Mouse (Mus musculus): ENCODE data around the gene Slc43a2. TPM values are rescaled to one million over a fixed set of nuclear protein-coding genes. Genes with fewer than 3 reads are reported as not detected.

Gene Slc43a2
- total RNA-seq, 2 experiments from 2014 or later: 25.3 to 30.8 TPM

GRCm38 (mm10) chr11:75567346-75568114 is 36.0 kb downstream of the Slc43a2 start:
- intact Hi-C loops (cut with DNase I; ENCODE audit: low total_unique reads): no loop called here
- no peak for DNase-seq

DNA sequence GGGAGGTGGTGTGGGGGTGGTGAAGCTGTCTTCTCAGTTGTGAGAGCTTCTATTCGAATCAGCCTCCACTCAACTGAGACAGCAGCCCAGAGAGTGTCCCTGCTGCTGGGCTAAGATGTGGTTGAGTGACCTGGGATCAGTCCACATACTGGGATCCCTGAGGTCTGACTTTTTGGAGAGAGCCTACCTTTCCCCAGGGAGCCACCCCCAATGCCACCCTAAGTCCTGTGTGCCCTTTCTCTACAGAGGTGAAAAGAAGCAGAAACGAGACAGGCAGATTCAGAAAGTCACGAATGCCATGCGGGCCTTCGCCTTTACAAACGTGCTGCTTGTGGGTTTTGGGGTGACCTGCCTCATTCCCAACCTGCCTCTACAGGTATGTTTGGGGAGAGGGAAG is 36.6 kb downstream of the Slc43a2 start:
- intact Hi-C loops (cut with DNase I; ENCODE audit: low total_unique reads): no loop called here
- DNase-seq: no peak

- no peak for DNase-seq
- intact Hi-C loops (cut with DNase I; ENCODE audit: low total_unique reads): no loop called here
These were observed 37.5 kb downstream of the Slc43a2 start for GRCm38 (mm10) chr11:75568962-75569361.

GRCm38 (mm10) chr11:75570375-75571125 is 39.1 kb downstream of the Slc43a2 start:
- DNase-seq: no peak
- intact Hi-C loops (cut with DNase I; ENCODE audit: low total_unique reads): no loop called here

GRCm38 (mm10) chr11:75571126-75571990 is 39.9 kb downstream of the Slc43a2 start:
- peak; percentile 49 for DNase-seq
- intact Hi-C loops (cut with DNase I; ENCODE audit: low total_unique reads): no loop called here

- DNase-seq: no peak
- intact Hi-C loops (cut with DNase I; ENCODE audit: low total_unique reads): loop anchor here (2.0 kb wide), 1 partner anchor 36 kb away; no protein-coding TSS in a partner anchor
These were observed 40.9 kb downstream of the Slc43a2 start for GRCm38 (mm10) chr11:75572301-75572791.

DNA sequence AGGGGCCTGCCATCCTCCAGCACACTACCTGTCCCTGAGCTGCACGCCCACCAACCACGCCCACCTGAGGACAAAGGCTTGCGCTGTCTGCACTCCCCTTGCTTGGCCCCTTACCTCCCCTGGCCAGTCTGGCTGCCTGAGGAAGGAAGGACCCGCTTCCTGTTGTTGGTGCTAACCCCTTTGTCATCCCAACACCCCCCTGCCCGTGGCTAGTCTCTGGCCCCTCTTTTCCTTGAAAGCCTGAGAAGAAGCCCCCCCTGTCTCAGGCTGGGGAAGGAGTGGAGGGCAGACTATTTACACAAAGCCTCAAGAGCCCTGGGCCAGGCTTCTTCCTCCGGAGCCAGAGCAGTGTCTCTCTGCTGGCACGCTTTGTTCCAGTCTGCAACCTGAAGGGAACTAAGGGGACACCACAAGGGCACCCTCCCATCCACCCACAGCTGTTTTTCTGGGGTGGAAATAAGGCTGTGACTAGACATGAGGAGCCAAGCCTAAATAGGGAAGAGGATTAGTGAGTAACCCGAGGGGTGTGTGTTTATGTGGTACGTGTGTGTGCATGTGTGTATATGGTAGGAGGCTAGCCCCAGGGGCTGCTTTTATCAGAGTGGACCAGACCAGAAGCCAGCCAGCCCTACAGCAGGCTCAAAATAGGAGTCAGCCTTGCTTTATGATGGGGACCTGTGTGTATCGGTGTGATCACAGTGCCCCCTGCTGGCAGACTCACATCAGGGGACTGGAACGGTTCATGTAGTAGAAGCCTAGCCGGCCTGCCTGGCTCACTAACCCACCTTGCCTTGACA is 41.6 kb downstream of the Slc43a2 start:
- DNase-seq: peak; percentile 93
- intact Hi-C loops (cut with DNase I; ENCODE audit: low total_unique reads): loop anchor here (2.0 kb wide), 1 partner anchor 36 kb away; no protein-coding TSS in a partner anchor

- intact Hi-C loops (cut with DNase I; ENCODE audit: low total_unique reads): loop anchor here (2.0 kb wide), 1 partner anchor 46 kb away; no protein-coding TSS in a partner anchor
- DNase-seq: no peak
These were observed 43.1 kb downstream of the Slc43a2 start for GRCm38 (mm10) chr11:75574378-75575123.

DNA sequence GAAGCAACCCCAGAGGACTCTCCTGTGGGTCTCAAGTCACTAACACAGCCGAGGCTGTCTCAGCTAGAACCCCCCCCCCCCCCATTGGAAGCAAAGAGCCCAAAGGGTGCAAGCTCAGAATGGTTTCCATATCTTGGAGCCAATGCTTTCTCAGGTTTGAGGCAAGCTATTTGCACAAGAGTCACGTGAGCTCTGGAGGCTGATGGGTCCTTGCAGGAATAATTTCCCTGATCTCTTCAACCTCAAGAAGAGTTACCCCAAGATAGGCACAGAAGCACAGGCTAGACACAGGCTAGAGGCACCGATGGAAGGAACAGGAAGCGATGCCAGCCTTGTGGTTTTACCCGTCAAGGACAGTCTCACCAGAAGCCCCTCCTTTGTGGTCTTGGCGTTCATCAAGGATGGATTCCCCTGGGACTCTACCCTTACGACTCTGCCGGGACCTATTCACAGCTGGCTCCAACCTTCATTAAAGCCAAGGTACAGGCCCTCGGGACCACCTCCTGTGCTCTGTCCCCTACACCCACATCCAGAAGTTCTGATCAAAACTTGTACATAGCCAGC is 44.1 kb downstream of the Slc43a2 start:
- DNase-seq: no peak
- intact Hi-C loops (cut with DNase I; ENCODE audit: low total_unique reads): loop anchor here (2.0 kb wide), 1 partner anchor 47 kb away; no protein-coding TSS in a partner anchor

GRCm38 (mm10) chr11:75578609-75579008 is 47.1 kb downstream of the Slc43a2 start:
- no peak for DNase-seq
- intact Hi-C loops (cut with DNase I; ENCODE audit: low total_unique reads): no loop called here

DNA sequence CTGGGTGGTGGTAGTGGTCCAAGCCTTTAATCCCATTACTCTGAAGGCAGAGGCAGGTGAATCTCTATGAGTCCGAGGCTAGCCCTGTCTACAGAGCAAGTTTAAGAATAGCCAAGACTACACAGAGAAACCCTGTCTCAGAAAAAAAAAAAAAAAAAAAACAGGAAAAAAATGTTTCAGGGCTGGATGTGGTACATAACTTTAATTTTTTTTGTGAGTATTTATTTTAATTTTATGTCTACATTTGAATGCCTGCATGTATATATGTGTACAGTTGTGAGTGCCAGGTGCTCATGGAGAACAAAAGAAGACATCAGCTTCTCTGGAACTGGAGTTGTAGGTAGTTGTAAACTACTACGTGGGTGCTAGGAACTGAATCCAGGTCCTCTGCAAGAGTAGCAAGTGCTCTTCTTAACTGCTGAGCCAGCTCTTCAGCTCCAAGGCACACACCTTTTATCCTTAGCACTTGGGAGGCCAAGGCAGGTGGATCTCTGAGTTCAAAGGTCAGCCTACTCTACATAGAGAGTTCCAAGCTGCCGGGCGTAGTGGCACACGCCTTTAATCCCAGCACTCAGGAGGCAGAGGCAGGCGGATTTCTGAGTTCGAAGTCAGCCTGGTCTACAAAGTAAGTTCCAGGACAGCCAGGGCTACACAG is 50.1 kb downstream of the Slc43a2 start:
- no peak for DNase-seq
- intact Hi-C loops (cut with DNase I; ENCODE audit: low total_unique reads): no loop called here

- intact Hi-C loops (cut with DNase I; ENCODE audit: low total_unique reads): no loop called here
These were observed 52.0 kb downstream of the Slc43a2 start for GRCm38 (mm10) chr11:75583521-75583920.

GRCm38 (mm10) chr11:75585061-75585460 is 53.6 kb downstream of the Slc43a2 start:
- DNase-seq: no peak
- intact Hi-C loops (cut with DNase I; ENCODE audit: low total_unique reads): no loop called here

More at GRCm38 (mm10) chr11:75583521-75583920, 52.0 kb downstream of the Slc43a2 start:
- no peak for DNase-seq

DNA sequence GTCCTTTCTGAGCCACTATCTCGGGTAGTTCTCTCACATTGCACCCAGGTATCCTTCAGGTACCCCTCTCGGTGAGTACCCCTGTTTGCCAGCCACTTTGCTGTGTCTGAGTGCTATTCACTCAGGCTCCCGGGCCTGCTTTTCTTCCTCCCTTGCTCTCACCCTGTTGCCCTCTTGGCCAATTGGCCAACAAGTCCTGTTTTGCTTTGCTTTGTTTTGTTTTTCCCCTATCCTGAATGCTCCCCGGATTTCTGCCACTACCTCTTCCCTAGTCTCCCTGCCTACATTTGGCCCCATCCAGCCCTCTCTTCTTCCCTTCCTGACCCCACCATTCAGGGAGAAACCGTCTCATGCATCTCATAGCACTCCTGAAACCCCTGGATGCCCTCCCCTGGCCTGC is 54.5 kb downstream of the Slc43a2 start:
- intact Hi-C loops (cut with DNase I; ENCODE audit: low total_unique reads): no loop called here
- no peak for DNase-seq

DNA sequence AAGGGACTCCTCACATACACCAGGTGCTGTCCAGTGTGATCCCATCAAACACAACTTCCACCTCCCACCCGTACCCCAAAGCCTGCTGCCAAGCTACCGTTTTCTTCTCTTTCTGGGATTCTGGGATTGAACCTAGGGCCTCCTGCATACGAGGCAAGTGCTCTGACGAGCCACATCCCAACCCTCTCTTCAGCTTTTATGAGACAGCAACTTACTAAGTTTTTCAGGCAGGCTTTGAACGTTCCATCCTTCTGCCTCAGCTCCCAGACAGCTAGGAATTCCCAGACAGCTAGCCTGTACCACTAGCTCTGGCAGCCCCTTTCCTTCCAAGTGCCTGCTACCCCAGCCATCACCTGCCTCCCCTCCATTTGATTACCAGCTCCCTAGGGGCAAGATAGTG is 55.5 kb downstream of the Slc43a2 start:
- no peak for DNase-seq
- intact Hi-C loops (cut with DNase I; ENCODE audit: low total_unique reads): no loop called here

DNA sequence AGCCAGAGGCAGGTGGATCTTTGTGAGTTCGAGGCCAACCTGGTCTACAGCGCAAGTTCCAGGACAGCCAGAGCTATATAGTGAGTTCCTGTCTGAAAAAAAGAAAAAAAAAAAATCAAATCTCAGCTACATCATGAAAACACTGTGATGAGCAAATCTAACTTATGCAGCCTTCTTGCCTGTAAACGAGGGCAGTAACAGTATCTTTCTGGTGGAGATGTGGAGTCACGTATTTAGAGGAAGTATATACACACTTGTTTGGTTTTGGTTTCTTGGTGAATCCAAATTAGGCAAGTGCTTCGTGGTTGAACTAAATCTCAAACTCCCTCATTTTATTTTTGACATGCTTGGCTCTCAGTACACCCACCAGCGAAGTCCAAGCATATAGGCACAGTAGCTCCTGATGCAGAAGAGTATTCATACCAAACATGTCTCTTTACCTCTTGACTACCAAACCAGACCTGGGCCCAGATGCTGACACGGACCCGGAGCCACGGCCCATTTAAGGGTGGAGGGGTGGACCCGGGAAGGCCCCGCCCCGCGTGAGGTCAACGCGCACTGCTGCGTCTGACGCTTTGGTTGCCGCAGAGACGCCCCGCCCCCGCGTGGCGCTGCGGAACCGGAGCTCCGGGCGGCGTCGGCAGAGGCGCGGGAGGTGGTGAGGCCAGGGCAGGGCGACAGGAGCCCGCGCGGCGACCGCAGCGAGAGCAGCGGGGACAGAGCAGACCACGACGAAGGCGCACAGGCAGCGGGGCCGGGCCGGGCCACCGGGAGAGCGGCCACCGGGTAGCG is 56.2 kb downstream of the Slc43a2 start, which contains the start of gene Pitpna:
Gene Pitpna, plus strand, starts transcription at position 605 of the 792 bp plus-strand sequence.
- intact Hi-C loops (cut with DNase I; ENCODE audit: low total_unique reads): no loop called here

More for the DNA sequence above, 56.2 kb downstream of the Slc43a2 start, which contains the start of gene Pitpna:
- peak; percentile 97 for DNase-seq

All from gastrocnemius, postnatal 14 days (tissue).